Mouse (Mus musculus) CH12.LX (cell line): ENCODE results near the gene Dthd1.
A peak's percentile ranks its signal among the peaks of the same experiment; 100 is the strongest.

Source experiments
- CTCF ChIP-seq, 2 experiments: IDR thresholded peaks in 1 of 2; conservative IDR thresholded peaks in 1 of 2; 2 replicates each; pipeline ENCODE4 v1.5.1; 2011 to 2012; ENCODE audit warnings: low read depth in 2 of 2, low read length in 2 of 2, improper control_type of control experiment in 1 of 2, inconsistent platforms in 1 of 2, mild to moderate bottlenecking in 1 of 2, moderate library complexity in 1 of 2
- EP300 ChIP-seq: IDR thresholded peaks from 2 replicates; pipeline ENCODE4 v1.6.1; 2011; ENCODE audit warnings: low read length, improper control_type of control experiment
- HCFC1 ChIP-seq: IDR thresholded peaks from 2 replicates; pipeline ENCODE4 v1.6.1; 2012; ENCODE audit warnings: low read depth, mild to moderate bottlenecking, inconsistent platforms, low read length, improper control_type of control experiment
- IRF4 ChIP-seq: IDR thresholded peaks from 2 replicates; pipeline ENCODE4 v1.6.1; 2014; ENCODE audit warnings: low read depth, mild to moderate bottlenecking, inconsistent platforms, low read length, improper control_type of control experiment
- MAFK ChIP-seq: IDR thresholded peaks from 2 replicates; pipeline ENCODE4 v1.6.1; 2011; ENCODE audit warnings: low read length, improper control_type of control experiment; ENCODE audit not compliant: insufficient replicate concordance
- RCOR1 ChIP-seq: conservative IDR thresholded peaks from 2 replicates; pipeline ENCODE4 v1.6.1; 2012; ENCODE audit warnings: low read depth, mild to moderate bottlenecking, inconsistent platforms, low read length, improper control_type of control experiment
- USF2 ChIP-seq: conservative IDR thresholded peaks from 2 replicates; pipeline ENCODE4 v1.6.1; 2011; ENCODE audit warnings: low read depth, low read length, improper control_type of control experiment
- ZMIZ1 ChIP-seq: IDR thresholded peaks from 2 replicates; pipeline ENCODE4 v1.6.1; 2012; ENCODE audit warnings: low read depth, mild to moderate bottlenecking, inconsistent platforms, low read length, improper control_type of control experiment

GRCm38 (mm10) chr5:62906954-62907353 lies 93.3 kb downstream of the Dthd1 start:
- TF ChIP-seq ZMIZ1 = no peak
- no peak for TF ChIP-seq HCFC1
- TF ChIP-seq IRF4 = no peak
- TF ChIP-seq USF2 = no peak
- TF ChIP-seq CTCF (conservative IDR thresholded peaks at IDR 0.05 in 1 of 2, IDR thresholded peaks at IDR 0.05 in 1 of 2; ENCODE audit: low read depth in 2 of 2, low read length in 2 of 2) = 0 out of 4 replicates have a peak, but pooled peaks of 1 of the 2 experiments have one; percentile 6
- no peak for TF ChIP-seq RCOR1
- no peak for TF ChIP-seq EP300
- no peak for TF ChIP-seq MAFK
